Mouse (Mus musculus) hindbrain, embryonic 15.5 days (tissue): ENCODE results near the gene Hps4. TPM values are rescaled to one million over a fixed set of nuclear protein-coding genes. Genes with fewer than 3 reads are reported as not detected.
A peak's percentile ranks its signal among the peaks of the same experiment; 100 is the strongest.

ENCODE experiments used
- ATAC-seq: fragments of 200-750 bp; cut with Nextera tagmentation; 2 replicates; pipeline ENCODE4 v1.8.0; 2017; ENCODE audit warnings: low read depth, moderate number of reproducible peaks, moderate TSS enrichment; ENCODE audit not compliant: low FRiP score
- H3K27ac ChIP-seq: fragments of 300-500 bp; sonication (generic); replicated peaks from 2 replicates; pipeline ENCODE4 v1.5.1; 2015; ENCODE audit warnings: mild to moderate bottlenecking, inconsistent platforms
- H3K27me3 ChIP-seq: fragments of 300-500 bp; sonication (generic); 2 replicates; pipeline ENCODE4 v1.6.1; 2015; ENCODE audit warnings: control low read depth, inconsistent platforms
- H3K36me3 ChIP-seq: fragments of 300-500 bp; sonication (generic); 2 replicates; pipeline ENCODE4 v1.6.1; 2015; ENCODE audit warnings: control low read depth, inconsistent platforms
- H3K4me1 ChIP-seq: fragments of 300-500 bp; sonication (generic); replicated peaks from 2 replicates; pipeline ENCODE4 v1.6.1; 2015; ENCODE audit warnings: control low read depth, inconsistent platforms
- H3K4me2 ChIP-seq: fragments of 300-500 bp; sonication (generic); 2 replicates; pipeline ENCODE4 v1.6.1; 2015; ENCODE audit warnings: moderate library complexity, mild to moderate bottlenecking, inconsistent platforms
- H3K4me3 ChIP-seq: fragments of 300-500 bp; sonication (generic); 2 replicates; pipeline ENCODE4 v1.5.1; 2015; ENCODE audit warnings: mild to moderate bottlenecking, inconsistent platforms
- H3K9ac ChIP-seq: fragments of 300-500 bp; sonication (generic); 2 replicates; pipeline ENCODE4 v1.6.1; 2015; ENCODE audit warnings: inconsistent platforms
- H3K9me3 ChIP-seq: fragments of 300-500 bp; sonication (generic); 2 replicates; pipeline ENCODE4 v1.6.1; 2016; ENCODE audit warnings: control low read depth, inconsistent platforms
- WGBS: fragments of 180-500 bp; shearing (Covaris S2); methylation state at CpG from one replicate; pipeline ENCODE4 v1.1.7; 2015; 5-methylcytosine and 5-hydroxymethylcytosine counted together
- polyA plus RNA-seq: library from polyadenylated mRNA; unstranded; fragments of >200 nt; fragmentation: Nextera tagmentation; extraction: Ambion mirVana; gene quantifications from 2 replicates; pipeline ENCODE4 v1.2.1, GENCODE M21; 2015

Gene Hps4
- polyA plus RNA-seq = 42.0 and 42.7 TPM in 2 replicates

DNA sequence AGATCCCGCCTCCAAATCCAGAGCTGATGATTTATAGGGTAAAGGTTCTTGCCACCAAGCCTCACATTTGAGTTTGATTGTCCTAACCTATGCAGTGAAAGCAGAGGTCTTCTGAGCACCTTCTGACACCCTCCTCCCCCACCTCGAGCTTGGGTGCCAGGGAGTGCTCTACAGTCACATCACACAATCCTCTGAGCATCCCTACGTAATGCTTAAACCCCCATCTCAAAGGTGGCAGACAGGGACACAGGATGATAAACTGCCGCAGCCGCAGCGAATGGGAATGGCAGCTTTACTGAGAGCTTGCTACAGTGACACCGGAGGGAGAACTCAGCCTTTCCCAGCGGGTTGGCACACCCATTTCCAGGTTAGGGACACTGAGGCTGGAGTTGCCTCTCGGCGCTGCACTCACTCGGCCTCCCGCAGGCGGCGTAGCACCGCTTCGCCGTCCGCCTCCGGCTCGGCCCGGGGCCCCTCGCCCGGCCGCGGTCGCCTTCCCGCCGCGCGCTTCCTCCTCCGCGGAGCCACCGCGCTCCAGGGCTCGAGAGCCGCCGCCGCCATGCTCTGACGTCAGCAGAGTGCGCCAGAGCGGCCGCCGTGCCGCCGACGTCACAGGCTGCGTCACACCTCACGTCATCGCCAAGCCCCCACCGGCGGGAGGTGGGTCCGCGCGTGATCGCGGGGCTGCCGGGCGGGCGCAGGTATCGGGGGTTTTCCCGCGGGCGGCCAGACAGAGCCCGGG lies at the start of gene Hps4, which contains the start of gene Srrd:
Hps4 (plus strand) TSS at position 621 of the 742 bp plus-strand sequence.
Srrd (minus strand) TSS at position 578 of the 742 bp plus-strand sequence.
- Histone ChIP-seq H3K36me3 (peaks cover 18% of the 10 kb centered on the region), H3K27ac (peak within 1 kb of the TSS; percentile 63), H3K9me3 (no peaks in the 10 kb centered on the region), H3K4me2 (peak within 1 kb of the TSS; percentile 79), H3K27me3 (no peaks in the 10 kb centered on the region), H3K4me1 (peaks cover 47% of the 10 kb centered on the region), H3K4me3 (peak within 1 kb of the TSS; percentile 71), H3K9ac (peak within 1 kb of the TSS; percentile 69)
- 1% methylated on average over 64 of the region's 64 CpGs for WGBS
- peak; percentile 74 for ATAC-seq

DNA sequence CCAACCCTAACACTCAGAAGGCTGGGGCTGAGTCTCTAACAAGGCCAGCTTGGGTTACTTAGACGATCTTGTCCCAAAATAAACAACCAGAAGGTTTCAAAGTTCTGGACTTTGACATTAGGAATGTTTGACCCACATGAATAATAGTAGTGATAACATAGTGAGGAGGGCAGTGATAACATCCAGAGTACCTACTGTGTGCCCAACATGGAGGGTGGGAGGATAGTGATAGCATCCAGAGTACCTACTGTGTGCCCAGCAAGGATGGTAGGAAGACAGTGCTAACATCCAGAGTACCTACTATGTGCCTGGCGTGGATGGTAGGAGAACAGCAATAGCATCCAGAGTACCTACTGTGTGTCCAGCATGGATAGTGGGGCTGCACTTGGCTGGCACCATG lies 49.1 kb upstream of the Hps4 start:
- Histone ChIP-seq H3K36me3 (no peaks in the 10 kb centered on the region), H3K4me2 (no peak overlapping the region), H3K9me3 (no peaks in the 10 kb centered on the region), H3K27me3 (no peaks in the 10 kb centered on the region), H3K9ac (no peak overlapping the region), H3K27ac (no peak overlapping the region), H3K4me3 (no peak overlapping the region), H3K4me1 (peaks cover 25% of the 10 kb centered on the region)
- 88% methylated on average over 2 of the region's 2 CpGs for WGBS
- no peak for ATAC-seq

DNA sequence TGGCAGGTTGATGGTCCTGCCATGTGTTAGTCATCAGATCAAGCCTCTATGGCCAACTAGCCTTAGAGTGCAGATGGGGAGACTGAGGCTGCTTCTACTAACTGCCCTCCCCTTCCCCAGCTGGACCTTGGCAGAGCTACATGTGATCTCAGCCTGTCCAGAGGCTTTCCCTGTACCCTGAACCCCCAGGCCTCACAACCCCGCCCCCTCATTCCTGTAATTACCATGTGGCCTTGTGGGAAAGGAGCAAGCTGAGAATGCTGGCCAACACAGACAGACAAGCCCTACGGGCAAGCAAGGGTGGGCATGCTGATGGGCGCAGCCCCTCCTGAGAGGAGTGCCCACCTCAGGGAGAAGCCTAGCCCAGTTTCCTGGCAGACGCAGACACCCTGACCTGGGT lies 48.2 kb upstream of the Hps4 start:
- H3K4me1 ChIP-seq = peaks cover 25% of the 10 kb centered on the region
- H3K4me3 ChIP-seq = no peak overlapping the region
- no peaks in the 10 kb centered on the region for H3K27me3 ChIP-seq
- H3K9me3 ChIP-seq = no peaks in the 10 kb centered on the region
- WGBS = 63% methylated on average over 4 of the region's 4 CpGs
- H3K27ac ChIP-seq = no peak overlapping the region
- no peak overlapping the region for H3K4me2 ChIP-seq
- H3K9ac ChIP-seq = no peak overlapping the region
- no peak for ATAC-seq
- no peaks in the 10 kb centered on the region for H3K36me3 ChIP-seq

DNA sequence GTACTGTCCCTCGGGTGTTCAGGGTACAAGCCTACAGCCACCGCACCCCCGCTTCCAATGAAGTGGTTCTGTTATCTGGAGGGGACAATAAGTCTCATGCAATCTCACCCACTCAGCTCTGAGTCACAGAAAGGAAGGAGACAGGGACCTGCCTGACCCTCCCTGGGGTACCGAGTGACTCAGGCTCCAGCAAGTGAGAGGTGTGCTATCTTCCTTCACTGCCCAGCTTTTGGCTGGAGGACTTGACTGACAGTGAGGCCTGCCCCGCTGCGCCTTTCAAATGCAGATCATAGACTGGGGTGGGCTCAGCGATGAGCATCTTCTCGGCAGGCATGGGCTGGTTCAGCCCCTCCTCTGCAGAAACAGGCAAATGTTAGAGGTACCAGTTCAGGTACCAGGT lies 47.7 kb upstream of the Hps4 start:
- Histone ChIP-seq H3K4me2 (no peak overlapping the region), H3K36me3 (no peaks in the 10 kb centered on the region), H3K4me1 (peaks cover 25% of the 10 kb centered on the region), H3K4me3 (no peak overlapping the region), H3K27me3 (no peaks in the 10 kb centered on the region), H3K9me3 (no peaks in the 10 kb centered on the region), H3K27ac (no peak overlapping the region), H3K9ac (no peak overlapping the region)
- WGBS = 36% methylated on average over 8 of the region's 8 CpGs
- ATAC-seq = no peak

DNA sequence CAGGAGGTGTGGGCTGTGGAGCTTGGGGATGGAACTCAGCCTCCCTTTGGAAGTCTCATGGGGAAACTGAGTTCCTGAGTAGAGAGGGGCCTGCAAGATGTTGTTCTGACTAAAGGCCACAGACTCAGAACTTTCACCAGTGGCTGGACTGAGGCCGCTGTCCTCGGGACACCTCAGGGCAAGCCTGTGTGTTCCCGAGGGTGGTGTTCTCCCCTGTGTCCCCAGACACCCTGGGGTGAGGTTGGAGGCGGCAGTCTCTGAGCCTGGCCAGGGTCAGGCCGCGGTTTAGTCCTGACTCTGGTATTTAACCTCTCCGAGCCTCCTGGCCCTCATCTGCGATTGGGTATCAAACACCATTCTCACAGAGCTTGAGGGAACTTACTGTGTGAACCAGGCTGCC lies 47.3 kb upstream of the Hps4 start:
- Histone ChIP-seq H3K4me2 (no peak overlapping the region), H3K4me1 (peaks cover 25% of the 10 kb centered on the region), H3K27ac (no peak overlapping the region), H3K9ac (no peak overlapping the region), H3K27me3 (no peaks in the 10 kb centered on the region), H3K36me3 (no peaks in the 10 kb centered on the region), H3K4me3 (no peak overlapping the region), H3K9me3 (no peaks in the 10 kb centered on the region)
- WGBS = 54% methylated on average over 8 of the region's 8 CpGs
- no peak for ATAC-seq

DNA sequence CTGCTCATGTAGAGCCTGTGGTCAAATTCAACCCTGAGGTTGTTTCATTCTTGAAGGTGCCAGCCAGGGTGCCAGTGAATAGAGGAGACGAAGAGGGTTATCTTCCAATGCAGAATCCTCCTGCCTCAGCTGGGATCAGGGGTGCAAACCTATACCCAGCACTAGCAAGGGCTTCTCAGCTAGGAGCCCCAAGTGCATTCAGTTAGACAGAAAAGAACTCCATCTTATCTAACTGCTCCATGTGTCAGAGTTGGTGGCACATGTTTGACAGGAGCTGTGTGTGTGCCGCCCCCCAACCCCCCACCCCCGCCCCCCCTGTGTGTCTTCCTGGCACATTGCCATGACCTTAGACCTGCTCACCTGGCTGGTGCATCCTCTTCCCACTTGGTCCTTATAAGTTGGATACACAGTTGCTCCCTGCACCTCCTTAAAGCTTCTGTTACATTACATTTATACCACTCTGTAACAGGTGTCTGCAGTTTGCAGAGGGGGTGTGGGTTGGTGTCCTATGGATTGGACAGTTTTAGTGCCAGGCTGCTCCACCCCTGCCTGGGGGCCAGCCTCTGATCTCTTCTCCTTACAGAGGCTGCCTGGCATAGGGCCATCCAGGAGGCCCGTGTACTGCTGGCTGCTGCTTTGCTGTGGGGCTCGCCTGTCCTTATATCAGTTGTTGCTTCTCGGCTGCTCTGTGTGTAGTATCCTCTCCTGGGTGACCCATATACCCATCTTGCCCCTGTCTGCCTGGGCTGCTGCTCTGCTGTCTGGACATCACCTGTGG lies 46.3 kb upstream of the Hps4 start:
- Histone ChIP-seq H3K27ac (no peak overlapping the region; the same call in 1 of the 2 replicates), H3K9me3 (no peaks in the 10 kb centered on the region), H3K4me3 (no peak overlapping the region), H3K9ac (no peak overlapping the region), H3K4me2 (no peak overlapping the region), H3K27me3 (no peaks in the 10 kb centered on the region), H3K4me1 (peaks cover 18% of the 10 kb centered on the region), H3K36me3 (no peaks in the 10 kb centered on the region)
- 65% methylated on average over 6 of the region's 6 CpGs for WGBS
- ATAC-seq = no peak

DNA sequence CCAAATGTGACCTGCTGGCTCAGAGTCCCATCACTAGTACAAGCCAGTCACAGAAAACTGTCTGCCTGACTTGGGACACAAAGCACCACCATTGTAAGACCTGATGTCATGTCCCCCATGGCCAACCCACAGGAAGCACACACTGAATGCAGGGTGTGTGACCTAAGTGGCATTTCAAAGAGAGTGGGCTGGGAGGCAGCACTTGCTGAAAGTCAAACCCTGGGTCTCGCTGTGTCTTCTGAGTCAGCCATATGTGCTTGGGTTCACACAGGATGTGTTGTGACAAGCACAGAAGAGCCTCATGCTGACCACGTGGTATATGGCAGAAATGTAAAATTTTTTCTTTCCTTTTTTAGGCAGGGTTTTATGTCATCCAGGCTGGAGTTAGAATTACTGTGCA lies 45.6 kb upstream of the Hps4 start:
- H3K36me3 ChIP-seq = no peaks in the 10 kb centered on the region
- H3K27me3 ChIP-seq = no peaks in the 10 kb centered on the region
- whole genome bisulfite sequencing = 76% methylated on average over 2 of the region's 2 CpGs
- H3K27ac ChIP-seq = no peak overlapping the region; the same call in 1 of the 2 replicates
- H3K9me3 ChIP-seq = no peaks in the 10 kb centered on the region
- H3K4me1 ChIP-seq = peaks cover 17% of the 10 kb centered on the region; the same call in 1 of the 2 replicates
- no peak overlapping the region for H3K4me3 ChIP-seq
- H3K9ac ChIP-seq = no peak overlapping the region
- no peak overlapping the region for H3K4me2 ChIP-seq
- ATAC-seq = no peak

DNA sequence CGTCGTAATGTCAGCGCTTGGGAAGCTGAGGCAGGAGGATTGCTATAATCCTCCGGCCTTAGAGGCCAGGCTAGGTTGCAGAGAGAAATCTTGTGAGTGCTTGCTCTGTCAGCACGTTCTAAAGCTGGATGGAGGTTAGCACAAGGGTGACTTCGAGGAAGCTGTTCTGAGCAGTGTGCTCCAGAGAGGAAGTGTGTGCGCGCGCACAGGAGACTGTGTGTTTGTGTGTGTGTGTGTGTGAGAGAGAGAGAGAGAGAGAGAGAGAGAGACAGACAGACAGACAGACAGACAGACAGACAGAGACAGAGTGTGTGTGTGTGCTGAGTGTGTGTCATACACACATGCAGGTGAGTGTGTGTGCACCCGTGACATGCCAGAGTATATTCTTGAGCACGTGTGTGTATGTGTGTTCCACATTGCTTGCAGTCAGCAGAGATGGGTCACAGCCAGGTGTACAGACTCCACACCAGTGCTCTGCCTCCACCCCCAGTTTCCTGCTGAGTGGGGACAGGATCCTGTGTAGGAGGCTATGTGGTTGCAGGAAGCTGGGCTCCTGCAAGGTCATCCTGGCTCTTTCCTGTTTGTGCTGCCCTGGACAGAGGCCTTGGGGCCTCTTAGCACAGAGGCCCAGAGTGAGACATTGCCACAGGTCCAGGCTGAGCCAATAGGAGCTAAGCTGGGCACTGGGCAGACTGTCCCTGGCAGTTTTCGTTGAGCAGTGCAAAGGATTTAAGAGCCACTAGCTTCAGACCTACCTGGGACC lies 44.5 kb upstream of the Hps4 start:
- H3K4me1 ChIP-seq = peaks cover 17% of the 10 kb centered on the region; the same call in 1 of the 2 replicates
- H3K9ac ChIP-seq = no peak overlapping the region
- no peak overlapping the region for H3K4me2 ChIP-seq
- H3K36me3 ChIP-seq = no peaks in the 10 kb centered on the region
- WGBS = 87% methylated on average over 12 of the region's 12 CpGs
- no peak for ATAC-seq
- no peaks in the 10 kb centered on the region for H3K9me3 ChIP-seq
- no peaks in the 10 kb centered on the region for H3K27me3 ChIP-seq
- no peak overlapping the region for H3K27ac ChIP-seq
- no peak overlapping the region for H3K4me3 ChIP-seq

DNA sequence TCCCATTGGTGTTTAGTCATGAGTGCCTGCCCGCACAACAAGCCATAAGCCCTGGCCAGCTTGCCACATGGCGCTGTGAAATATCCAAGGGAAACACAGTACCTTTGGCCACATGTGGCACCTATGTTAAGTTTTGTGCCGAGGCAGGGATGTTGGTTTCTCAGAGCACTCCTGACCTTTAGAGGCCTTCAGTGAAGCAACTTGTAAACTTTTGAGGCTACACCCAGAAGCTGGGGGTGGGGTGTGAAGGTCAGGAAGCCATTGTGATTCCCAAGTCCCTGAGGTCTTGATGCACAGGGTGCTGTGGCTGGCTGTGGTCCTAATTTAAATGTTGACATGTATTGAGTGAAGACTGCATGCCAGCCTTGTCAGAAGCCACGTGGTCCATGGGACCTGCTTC lies 43.5 kb upstream of the Hps4 start:
- H3K4me1 ChIP-seq = peaks cover 17% of the 10 kb centered on the region; the same call in 1 of the 2 replicates
- no peak for ATAC-seq
- H3K27ac ChIP-seq = no peak overlapping the region
- no peaks in the 10 kb centered on the region for H3K9me3 ChIP-seq
- H3K36me3 ChIP-seq = no peaks in the 10 kb centered on the region
- H3K27me3 ChIP-seq = no peaks in the 10 kb centered on the region
- no peak overlapping the region for H3K4me3 ChIP-seq
- 89% methylated on average over 4 of the region's 4 CpGs for WGBS
- H3K9ac ChIP-seq = no peak overlapping the region
- no peak overlapping the region for H3K4me2 ChIP-seq

DNA sequence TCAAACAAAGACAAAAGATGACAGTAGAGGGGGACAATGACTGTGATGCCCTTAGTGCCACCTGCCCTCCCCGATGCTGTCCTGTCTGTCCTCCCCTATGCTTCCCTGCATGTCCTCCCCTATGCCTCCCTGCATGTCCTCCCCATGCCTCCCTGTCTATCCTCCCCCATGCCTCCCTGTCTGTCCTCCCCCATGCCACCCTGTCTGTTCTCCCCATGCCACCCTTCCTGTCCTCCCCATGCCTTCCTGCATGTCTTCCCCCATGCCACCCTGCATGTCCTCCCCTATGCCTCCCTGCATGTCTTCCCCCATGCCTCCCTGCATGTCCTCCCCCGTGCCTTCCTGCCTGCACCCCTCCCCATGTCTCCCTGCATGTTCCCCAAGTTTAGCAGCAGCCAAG lies 42.8 kb upstream of the Hps4 start:
- 81% methylated on average over 2 of the region's 2 CpGs for WGBS
- no peaks in the 10 kb centered on the region for H3K36me3 ChIP-seq
- no peaks in the 10 kb centered on the region for H3K9me3 ChIP-seq
- no peak overlapping the region for H3K9ac ChIP-seq
- H3K4me1 ChIP-seq = peaks cover 11% of the 10 kb centered on the region; the same call in 1 of the 2 replicates
- H3K4me2 ChIP-seq = no peak overlapping the region
- H3K27ac ChIP-seq = no peak overlapping the region
- H3K27me3 ChIP-seq = no peaks in the 10 kb centered on the region
- no peak overlapping the region for H3K4me3 ChIP-seq
- ATAC-seq = no peak

DNA sequence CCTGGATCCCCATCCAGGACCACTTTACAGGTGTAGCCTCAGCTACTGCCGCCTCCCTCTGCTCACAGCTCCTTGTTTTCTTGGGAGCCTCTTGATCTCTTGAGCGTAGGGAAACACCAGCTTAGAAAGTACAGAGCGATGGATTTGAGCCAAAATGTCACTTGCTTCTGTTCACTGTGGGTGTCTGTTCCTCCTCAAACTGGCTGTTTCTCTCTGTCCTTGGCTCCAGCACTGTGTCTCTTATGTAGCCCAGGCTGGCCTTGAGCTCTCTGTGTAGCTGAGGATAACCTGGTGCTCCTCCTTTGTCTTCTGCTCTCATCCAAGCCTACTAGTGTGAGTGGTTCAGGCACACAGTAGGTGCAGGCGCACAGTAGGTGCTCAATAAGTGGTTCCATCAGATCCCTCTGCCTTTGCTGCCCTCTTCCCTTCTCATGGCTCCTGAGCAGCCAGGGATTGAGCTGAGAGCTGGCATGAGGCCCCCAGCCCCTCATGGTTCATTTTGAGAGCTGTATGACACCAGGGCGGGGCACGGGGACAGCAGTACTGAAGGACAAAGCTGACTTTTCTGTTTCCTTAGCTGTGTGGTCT lies 42.1 kb upstream of the Hps4 start:
- H3K4me3 ChIP-seq = no peak overlapping the region
- no peaks in the 10 kb centered on the region for H3K27me3 ChIP-seq
- ATAC-seq = no peak
- H3K36me3 ChIP-seq = no peaks in the 10 kb centered on the region
- peaks cover 9% of the 10 kb centered on the region; the same call in 1 of the 2 replicates for H3K4me1 ChIP-seq
- no peak overlapping the region for H3K4me2 ChIP-seq
- H3K27ac ChIP-seq = no peak overlapping the region
- 94% methylated on average over 6 of the region's 6 CpGs for WGBS
- no peak overlapping the region for H3K9ac ChIP-seq
- no peaks in the 10 kb centered on the region for H3K9me3 ChIP-seq
